Mouse (Mus musculus) heart, postnatal 0 days (tissue): Measurements from ENCODE around the gene Acap1. TPM values are rescaled to one million over a fixed set of nuclear protein-coding genes. Genes with fewer than 3 reads are reported as not detected.
A peak's percentile ranks its signal among the peaks of the same experiment; 100 is the strongest.
"Not testable (repeated sequence)": the region's sequence is repeated elsewhere in the genome, so short reads cannot be mapped to it uniquely, and the experiment has no call there.

Experiments used
- ATAC-seq: fragments of 200-750 bp; cut with Nextera tagmentation; 2 replicates; pipeline ENCODE4 v1.8.0; 2017; ENCODE audit warnings: low read depth, moderate number of reproducible peaks, moderate library complexity; ENCODE audit not compliant: insufficient read depth
- DNase-seq: peaks from one replicate; pipeline ENCODE4 v3.0.0-alpha.2; 2016; ENCODE audit warnings: low spot score
- H3K27ac ChIP-seq: fragments of 300-500 bp; sonication (generic); 2 replicates; pipeline ENCODE4 v1.5.1; 2014; ENCODE audit warnings: low read depth, mild to moderate bottlenecking
- H3K27me3 ChIP-seq: fragments of 300-500 bp; sonication (generic); 2 replicates; pipeline ENCODE4 v1.6.1; 2014; ENCODE audit warnings: low read length, mixed read lengths; ENCODE audit not compliant: control insufficient read depth, insufficient read depth
- H3K36me3 ChIP-seq: fragments of 300-500 bp; sonication (generic); replicated peaks from 2 replicates; pipeline ENCODE4 v1.6.1; 2014; ENCODE audit warnings: low read length, mixed read lengths; ENCODE audit not compliant: control insufficient read depth, insufficient read depth
- H3K4me1 ChIP-seq: fragments of 300-500 bp; sonication (generic); 2 replicates; pipeline ENCODE4 v1.6.1; 2014; ENCODE audit warnings: antibody characterized with exemption; ENCODE audit not compliant: control insufficient read depth, insufficient read depth
- H3K4me2 ChIP-seq: fragments of 300-500 bp; sonication (generic); 2 replicates; pipeline ENCODE4 v1.6.1; 2014; ENCODE audit warnings: low read depth, mild to moderate bottlenecking, low read length, moderate library complexity
- H3K4me3 ChIP-seq: fragments of 300-500 bp; sonication (generic); 2 replicates; pipeline ENCODE4 v1.5.1; 2014; ENCODE audit warnings: low read depth, low read length
- H3K9ac ChIP-seq: fragments of 300-500 bp; sonication (generic); replicated peaks from 2 replicates; pipeline ENCODE4 v1.6.1; 2014; ENCODE audit warnings: low read depth, low read length, mixed read lengths
- H3K9me3 ChIP-seq: fragments of 300-500 bp; sonication (generic); replicated peaks from 2 replicates; pipeline ENCODE4 v1.6.1; 2016; ENCODE audit warnings: low read length; ENCODE audit not compliant: control insufficient read depth
- CTCF ChIP-seq: IDR thresholded peaks from 2 replicates; pipeline ENCODE4 v1.5.1; 2016; ENCODE audit warnings: antibody characterized with exemption, control low read depth, low read depth
- EP300 ChIP-seq: IDR thresholded peaks from 2 replicates; pipeline ENCODE4 v1.6.1; 2016; ENCODE audit warnings: antibody characterized with exemption, low read depth
- WGBS: fragments of 180-500 bp; shearing (Covaris S2); extraction: QIAGEN DNeasy Blood & Tissue Kit; methylation state at CpG from one replicate; pipeline ENCODE4 v1.1.7; 2014; 5-methylcytosine and 5-hydroxymethylcytosine counted together
- polyA plus RNA-seq: library from polyadenylated mRNA; unstranded; fragments of >200 nt; fragmentation: Nextera tagmentation; extraction: Ambion mirVana; gene quantifications from 2 replicates; pipeline ENCODE4 v1.2.1, GENCODE M21; 2015
- total RNA-seq: library from RNA; depleted of rRNA; stranded (reverse); fragments of >200 nt; gene quantifications from 2 replicates; pipeline ENCODE4 v1.2.3, GENCODE M21; 2014; ENCODE audit warnings: low replicate concordance

Gene Acap1
- total and polyA plus RNA-seq, 2 experiments from 2014 or later: 2.5 TPM

- no peak overlapping the region for H3K27ac ChIP-seq
- H3K4me1 ChIP-seq: peaks cover 30% of the 10 kb centered on the region
- no peak overlapping the region for H3K9ac ChIP-seq
- TF ChIP-seq CTCF (peak; percentile 89), EP300 (no peak)
- DNase-seq (peak; percentile 91), ATAC-seq (peak; percentile 59)
- H3K9me3 ChIP-seq: no peaks in the 10 kb centered on the region
- WGBS: 1% methylated on average over 18 of the region's 18 CpGs
- no peak overlapping the region; the same call in 1 of the 2 replicates for H3K4me3 ChIP-seq
- H3K36me3 ChIP-seq: no peaks in the 10 kb centered on the region
- peaks cover 8% of the 10 kb centered on the region for H3K27me3 ChIP-seq
- peak overlapping the region; percentile 43 for H3K4me2 ChIP-seq
These were observed 38.8 kb upstream of the Acap1 start for GRCm38 (mm10) chr11:69934169-69934568.

GRCm38 (mm10) chr11:69933066-69933465 is 37.7 kb upstream of the Acap1 start:
- no peaks in the 10 kb centered on the region for H3K9me3 ChIP-seq
- TF ChIP-seq CTCF (no peak), EP300 (no peak)
- H3K27me3 ChIP-seq: peaks cover 8% of the 10 kb centered on the region
- 67% methylated on average over 4 of the region's 4 CpGs for WGBS
- ATAC-seq (no peak), DNase-seq (no peak)
- no peak overlapping the region for H3K4me2 ChIP-seq
- H3K9ac ChIP-seq: no peak overlapping the region
- peaks cover 20% of the 10 kb centered on the region for H3K4me1 ChIP-seq
- H3K4me3 ChIP-seq: no peak overlapping the region
- H3K36me3 ChIP-seq: no peaks in the 10 kb centered on the region
- no peak overlapping the region for H3K27ac ChIP-seq

GRCm38 (mm10) chr11:69932254-69932653 is 36.9 kb upstream of the Acap1 start:
- Histone ChIP-seq H3K4me3 (no peak overlapping the region), H3K27me3 (peaks cover 8% of the 10 kb centered on the region), H3K36me3 (no peaks in the 10 kb centered on the region), H3K9me3 (no peaks in the 10 kb centered on the region), H3K4me2 (no peak overlapping the region), H3K9ac (no peak overlapping the region), H3K27ac (no peak overlapping the region), H3K4me1 (peaks cover 14% of the 10 kb centered on the region)
- WGBS: 44% methylated on average over 3 of the region's 3 CpGs
- ATAC-seq (no peak), DNase-seq (no peak)
- TF ChIP-seq CTCF (no peak), EP300 (no peak)

GRCm38 (mm10) chr11:69931769-69932168 is 36.4 kb upstream of the Acap1 start:
- H3K9ac ChIP-seq: no peak overlapping the region
- peaks cover 10% of the 10 kb centered on the region for H3K4me1 ChIP-seq
- no peaks in the 10 kb centered on the region for H3K9me3 ChIP-seq
- no peak overlapping the region for H3K27ac ChIP-seq
- no peak overlapping the region for H3K4me3 ChIP-seq
- DNase-seq (no peak), ATAC-seq (no peak)
- TF ChIP-seq CTCF (no peak), EP300 (no peak)
- H3K36me3 ChIP-seq: no peaks in the 10 kb centered on the region
- peaks cover 8% of the 10 kb centered on the region for H3K27me3 ChIP-seq
- 59% methylated on average over 8 of the region's 8 CpGs for WGBS
- H3K4me2 ChIP-seq: no peak overlapping the region

GRCm38 (mm10) chr11:69930967-69931537 is 35.7 kb upstream of the Acap1 start:
- no peaks in the 10 kb centered on the region for H3K9me3 ChIP-seq
- H3K4me2 ChIP-seq: no peak overlapping the region
- TF ChIP-seq EP300 (no peak), CTCF (no peak)
- peaks cover 8% of the 10 kb centered on the region for H3K27me3 ChIP-seq
- no peak overlapping the region for H3K9ac ChIP-seq
- no peak overlapping the region for H3K4me3 ChIP-seq
- no peak for DNase-seq
- H3K36me3 ChIP-seq: no peaks in the 10 kb centered on the region
- peaks cover 6% of the 10 kb centered on the region for H3K4me1 ChIP-seq
- no peak for ATAC-seq
- WGBS: 54% methylated on average over 3 of the region's 3 CpGs
- no peak overlapping the region; the same call in 1 of the 2 replicates for H3K27ac ChIP-seq

GRCm38 (mm10) chr11:69930176-69930575 is 34.8 kb upstream of the Acap1 start:
- not testable (repeated sequence) for DNase-seq, H3K9ac ChIP-seq, H3K4me1 ChIP-seq, H3K4me2 ChIP-seq, H3K27ac ChIP-seq, H3K36me3 ChIP-seq, H3K9me3 ChIP-seq, H3K4me3 ChIP-seq, ATAC-seq, H3K27me3 ChIP-seq
- WGBS: 86% methylated on average over 8 of the region's 8 CpGs
